Mouse (Mus musculus): ENCODE measurements around the gene Ankrd44. TPM values are rescaled to one million over a fixed set of nuclear protein-coding genes. Genes with fewer than 3 reads are reported as not detected.

The Ankrd44 gene
- polyA plus RNA-seq, 1 experiment from 2014 or later = 6.3 TPM

DNA sequence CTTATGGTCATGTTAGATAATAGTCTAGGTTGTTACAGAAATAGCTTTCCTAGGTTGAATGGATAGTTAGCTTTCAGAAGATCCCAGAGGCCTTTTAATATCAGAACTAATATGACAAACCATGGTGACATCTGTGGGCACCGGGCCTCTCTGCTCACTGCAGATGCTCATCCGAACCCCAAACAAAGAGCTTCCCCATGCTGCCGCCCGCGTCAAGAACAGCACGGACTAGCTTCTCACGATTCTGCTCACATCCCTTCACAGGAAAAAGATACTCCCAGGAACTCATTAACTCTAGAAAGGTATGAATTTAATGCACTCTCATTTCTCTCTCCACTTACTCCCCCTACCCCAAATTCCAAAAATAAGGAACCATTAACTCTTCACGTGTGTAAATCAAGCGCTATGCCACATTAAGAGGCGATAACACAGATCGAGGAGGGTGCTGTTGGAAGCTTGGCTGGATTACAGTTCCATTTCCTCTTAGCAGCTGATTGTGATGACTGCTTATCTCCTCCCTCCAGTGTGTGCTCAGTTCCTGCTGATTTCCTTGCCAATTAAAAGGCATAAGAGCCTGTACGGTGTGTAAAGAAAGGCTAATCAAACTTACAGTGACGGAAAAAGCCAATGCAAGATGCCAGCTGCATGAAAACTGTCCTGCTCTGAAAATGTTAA lies 235.8 kb downstream of the Ankrd44 start:
- Histone ChIP-seq H3K4me1 (peaks cover 21% of the 10 kb centered on the region), H3K27ac (replicated peaks) (peak overlapping the region; percentile 51), H3K36me3 (0 out of 2 replicates have a peak, but pooled peaks cover 8% of the 10 kb centered on the region), H3K9ac (no peak overlapping the region), H3K27me3 (replicated peaks) (no peaks in the 10 kb centered on the region), H3K4me3 (peak overlapping the region; percentile 20), H3K4me2 (peak overlapping the region; percentile 60), H3K9me3 (no peaks in the 10 kb centered on the region)
- ATAC-seq (ENCODE audit: extremely low read depth, insufficient number of reproducible peaks, low FRiP score, low TSS enrichment) = no peak
- WGBS = 24% methylated on average over 13 of the region's 13 CpGs

DNA sequence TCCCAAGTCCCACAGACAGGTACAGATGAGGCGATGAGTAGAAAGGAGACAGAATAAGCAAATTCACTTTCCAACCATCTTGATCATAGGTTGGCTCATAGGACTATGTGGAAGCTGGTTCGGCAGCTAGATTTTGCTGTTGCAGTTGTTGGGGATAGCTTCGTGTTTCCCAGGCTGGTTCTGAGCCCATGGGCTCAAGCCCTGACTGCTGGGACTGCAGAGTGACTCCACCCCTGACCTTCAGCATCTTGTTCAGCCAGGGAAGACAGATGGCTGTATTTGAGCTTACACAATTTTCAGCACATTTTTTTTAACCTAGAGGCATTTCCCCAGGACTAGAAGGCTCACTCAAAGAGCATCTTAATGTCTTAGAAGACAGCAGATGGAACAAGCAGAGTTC lies 237.7 kb downstream of the Ankrd44 start:
- H3K9ac ChIP-seq = no peak overlapping the region
- 0 out of 2 replicates have a peak, but pooled peaks cover 11% of the 10 kb centered on the region for H3K36me3 ChIP-seq
- H3K27me3 ChIP-seq (replicated peaks) = no peaks in the 10 kb centered on the region
- no peaks in the 10 kb centered on the region for H3K9me3 ChIP-seq
- no peak overlapping the region for H3K27ac ChIP-seq (replicated peaks)
- H3K4me2 ChIP-seq = no peak overlapping the region
- WGBS = 83% methylated on average over 3 of the region's 3 CpGs
- peaks cover 20% of the 10 kb centered on the region for H3K4me1 ChIP-seq
- no peak overlapping the region for H3K4me3 ChIP-seq
- ATAC-seq (ENCODE audit: extremely low read depth, insufficient number of reproducible peaks, low FRiP score, low TSS enrichment) = no peak

DNA sequence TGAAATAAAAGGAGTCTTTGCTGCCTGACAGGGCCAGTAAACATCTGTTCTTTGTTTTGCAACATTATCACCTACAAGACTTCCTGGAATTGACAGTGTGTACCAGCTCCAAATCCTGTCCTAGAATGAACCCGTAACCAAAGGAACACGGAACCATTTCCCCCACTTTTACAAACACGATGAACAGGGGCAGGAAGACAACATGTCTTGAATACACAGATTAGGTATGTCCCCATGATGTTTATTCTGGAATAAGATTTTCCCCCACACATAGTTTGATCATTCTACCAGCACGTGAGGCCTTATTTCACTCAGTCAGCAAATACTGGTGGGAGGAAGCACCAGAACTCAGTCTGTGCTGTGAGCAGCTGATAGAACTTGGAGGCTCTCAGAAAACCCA lies 241.9 kb downstream of the Ankrd44 start:
- WGBS = 58% methylated on average over 4 of the region's 4 CpGs
- H3K4me2 ChIP-seq = no peak overlapping the region
- H3K27me3 ChIP-seq (replicated peaks) = no peaks in the 10 kb centered on the region
- H3K4me3 ChIP-seq = no peak overlapping the region
- ATAC-seq (ENCODE audit: extremely low read depth, insufficient number of reproducible peaks, low FRiP score, low TSS enrichment) = no peak
- H3K4me1 ChIP-seq = peaks cover 4% of the 10 kb centered on the region; the same call in 1 of the 2 replicates
- H3K9ac ChIP-seq = no peak overlapping the region
- H3K9me3 ChIP-seq = no peaks in the 10 kb centered on the region
- H3K27ac ChIP-seq (replicated peaks) = peak overlapping the region; percentile 43
- peaks cover 13% of the 10 kb centered on the region; the same call in 1 of the 2 replicates for H3K36me3 ChIP-seq

DNA sequence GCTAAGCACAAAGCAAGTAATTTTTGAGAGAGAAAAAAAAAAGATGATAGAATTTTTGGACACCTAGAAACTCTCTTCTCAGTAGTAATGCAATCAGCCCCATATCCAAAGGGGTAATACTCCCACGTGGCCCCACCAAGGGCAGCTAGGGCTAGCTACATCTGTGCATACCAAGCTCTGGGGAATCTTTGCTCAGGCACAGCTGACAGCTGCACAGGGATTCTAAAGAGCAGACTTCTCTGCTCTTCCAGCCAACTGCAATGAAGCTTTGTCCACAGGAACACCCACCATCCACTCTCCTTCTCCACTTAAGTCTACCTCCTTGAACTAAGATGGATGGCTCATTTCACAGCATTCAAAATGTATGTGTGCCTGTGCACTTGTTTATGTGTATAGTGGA lies 246.6 kb downstream of the Ankrd44 start:
- 62% methylated on average over 1 of the region's 1 CpGs for WGBS
- no peak for ATAC-seq (ENCODE audit: extremely low read depth, insufficient number of reproducible peaks, low FRiP score, low TSS enrichment)

DNA sequence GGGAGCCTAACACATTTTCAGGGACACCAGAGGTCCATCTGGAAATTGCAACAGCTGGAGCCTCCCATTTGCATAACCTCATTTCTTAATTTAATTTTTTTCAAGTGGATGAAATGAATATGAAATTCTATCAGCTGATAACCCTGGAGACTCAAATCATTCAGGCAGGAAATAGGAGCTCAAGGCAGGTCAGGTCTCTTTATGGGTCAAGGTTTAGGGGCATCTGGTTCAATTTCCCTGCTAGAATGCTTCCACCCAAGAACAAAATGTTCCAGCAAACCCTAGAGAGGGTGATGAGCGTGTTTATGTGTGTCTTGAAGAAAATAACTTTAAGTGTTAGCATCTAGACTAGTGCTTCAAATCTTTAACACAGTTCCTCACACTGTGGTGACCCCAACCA lies 248.2 kb downstream of the Ankrd44 start:
- no peaks in the 10 kb centered on the region for H3K27me3 ChIP-seq (replicated peaks)
- no peak overlapping the region for H3K9ac ChIP-seq
- H3K27ac ChIP-seq (replicated peaks) = no peak overlapping the region
- peaks cover 6% of the 10 kb centered on the region for H3K36me3 ChIP-seq
- H3K4me1 ChIP-seq = no peaks in the 10 kb centered on the region
- H3K4me3 ChIP-seq = no peak overlapping the region
- no peak for ATAC-seq (ENCODE audit: extremely low read depth, insufficient number of reproducible peaks, low FRiP score, low TSS enrichment)
- no peaks in the 10 kb centered on the region for H3K9me3 ChIP-seq
- WGBS = 79% methylated on average over 1 of the region's 1 CpGs
- no peak overlapping the region for H3K4me2 ChIP-seq

More for the DNA sequence above, 246.6 kb downstream of the Ankrd44 start:
- H3K36me3 ChIP-seq = peaks cover 6% of the 10 kb centered on the region
- H3K4me1 ChIP-seq = peaks cover under 1% of the 10 kb centered on the region; the same call in 1 of the 2 replicates
- H3K9me3 ChIP-seq = no peaks in the 10 kb centered on the region
- H3K9ac ChIP-seq = no peak overlapping the region
- no peak overlapping the region for H3K27ac ChIP-seq (replicated peaks)
- H3K27me3 ChIP-seq (replicated peaks) = no peaks in the 10 kb centered on the region
- H3K4me2 ChIP-seq = no peak overlapping the region
- H3K4me3 ChIP-seq = no peak overlapping the region

DNA sequence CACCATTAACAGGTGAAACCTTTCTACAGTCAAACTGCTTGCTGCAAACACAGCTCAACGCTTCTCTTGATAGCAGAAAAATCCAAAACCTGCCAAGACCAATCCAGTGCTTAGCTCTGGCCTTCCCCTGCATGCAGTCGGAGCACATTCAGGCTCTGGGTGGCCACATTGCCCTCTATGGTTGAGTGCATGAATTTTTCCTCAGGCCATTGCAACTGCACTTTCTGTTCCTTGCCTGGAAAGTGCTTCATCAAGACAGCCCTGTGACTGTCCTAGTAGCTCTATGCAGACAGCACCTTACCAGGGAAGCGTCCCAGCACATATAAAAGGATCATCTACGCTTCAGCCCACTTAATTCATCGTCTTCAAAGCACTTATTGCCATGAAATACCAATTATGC lies 250.7 kb downstream of the Ankrd44 start:
- ATAC-seq (ENCODE audit: extremely low read depth, insufficient number of reproducible peaks, low FRiP score, low TSS enrichment) = no peak
- H3K9me3 ChIP-seq = no peaks in the 10 kb centered on the region
- no peaks in the 10 kb centered on the region for H3K27me3 ChIP-seq (replicated peaks)
- no peak overlapping the region for H3K27ac ChIP-seq (replicated peaks)
- H3K4me1 ChIP-seq = no peaks in the 10 kb centered on the region
- H3K36me3 ChIP-seq = peaks cover 6% of the 10 kb centered on the region
- no peak overlapping the region for H3K4me3 ChIP-seq
- WGBS = 69% methylated on average over 5 of the region's 5 CpGs
- H3K9ac ChIP-seq = no peak overlapping the region
- H3K4me2 ChIP-seq = no peak overlapping the region

DNA sequence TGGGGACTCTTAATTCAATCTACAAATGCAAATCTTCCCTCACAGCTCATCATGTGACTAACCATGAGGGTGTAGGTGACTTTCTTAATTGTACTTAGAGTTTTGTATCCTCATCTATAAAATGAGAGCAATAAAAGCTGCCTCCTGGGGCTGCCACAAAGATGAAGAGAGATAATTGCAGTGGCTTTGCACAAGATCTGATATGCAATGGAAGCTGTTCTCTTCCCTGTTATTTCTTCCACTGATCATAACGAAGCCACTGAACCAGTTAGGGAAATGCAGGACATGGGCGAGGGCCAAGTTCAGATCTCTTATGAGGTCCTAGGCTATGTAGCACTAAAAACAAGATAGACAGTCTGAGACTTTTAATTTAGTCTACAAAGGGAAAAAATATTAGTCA lies 258.2 kb downstream of the Ankrd44 start:
- Histone ChIP-seq H3K9ac (no peak overlapping the region), H3K4me1 (no peaks in the 10 kb centered on the region), H3K9me3 (no peaks in the 10 kb centered on the region), H3K4me3 (no peak overlapping the region), H3K36me3 (peaks cover 1% of the 10 kb centered on the region; the same call in 1 of the 2 replicates), H3K4me2 (no peak overlapping the region), H3K27me3 (replicated peaks) (no peaks in the 10 kb centered on the region), H3K27ac (replicated peaks) (no peak overlapping the region)
- WGBS = 62% methylated on average over 2 of the region's 2 CpGs
- ATAC-seq (ENCODE audit: extremely low read depth, insufficient number of reproducible peaks, low FRiP score, low TSS enrichment) = no peak

DNA sequence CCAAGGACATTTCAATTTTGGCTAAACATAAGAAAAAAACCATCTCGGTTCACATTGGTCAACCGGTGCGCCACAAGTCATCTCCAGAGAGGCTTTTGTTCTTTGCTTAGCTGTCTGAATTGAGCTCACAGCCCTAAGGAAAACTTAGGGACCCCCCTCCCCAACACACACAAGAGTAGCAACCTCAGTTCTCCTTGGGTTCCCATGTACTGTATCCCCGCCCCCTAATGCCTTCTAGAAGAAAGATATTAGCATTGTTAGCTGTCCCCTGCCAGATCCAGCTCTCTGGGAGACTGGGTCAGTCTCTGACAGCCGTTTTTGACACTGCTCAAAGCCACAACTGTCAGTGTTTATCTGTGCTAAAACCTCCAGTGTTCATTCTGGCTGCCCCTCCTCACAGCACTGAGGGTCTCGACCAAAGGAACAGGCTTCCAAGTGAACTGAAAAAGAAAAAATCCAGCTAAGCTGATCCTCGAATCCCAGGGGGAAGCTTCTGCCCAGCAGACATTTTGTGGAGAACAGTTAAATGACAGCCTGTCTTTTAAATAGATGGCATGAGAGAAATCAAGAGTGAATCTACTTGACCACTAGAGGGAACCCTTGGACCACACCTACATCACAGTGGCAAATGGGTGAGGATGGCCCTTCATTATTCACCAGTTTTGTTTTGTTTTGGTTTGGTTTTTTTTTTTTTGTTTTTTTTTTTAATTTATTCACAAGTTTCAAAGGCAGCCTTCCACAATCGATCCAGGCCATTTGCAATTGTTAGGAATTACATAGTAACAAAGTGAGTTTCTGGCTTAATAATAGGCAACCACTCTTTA lies 260.4 kb downstream of the Ankrd44 start:
- no peaks in the 10 kb centered on the region for H3K4me1 ChIP-seq
- 53% methylated on average over 8 of the region's 8 CpGs for WGBS

DNA sequence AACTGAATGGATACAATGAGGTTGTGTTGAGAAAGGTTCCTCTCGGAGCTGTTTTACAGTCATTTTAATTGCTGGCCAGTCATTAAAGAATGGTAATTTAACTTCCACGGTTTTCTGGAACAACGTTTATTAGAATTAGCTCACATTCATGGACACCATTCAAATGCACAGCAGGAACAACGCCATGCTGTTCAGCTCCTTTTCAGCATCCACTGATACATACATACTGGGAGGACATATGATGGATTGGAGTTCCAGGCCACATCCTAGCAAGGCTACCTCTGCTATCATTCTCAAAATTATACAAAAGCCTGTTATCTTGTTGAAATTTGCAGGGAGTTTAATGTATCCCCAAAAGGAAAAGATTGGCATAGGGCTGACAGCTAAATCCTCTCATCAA lies 261.1 kb downstream of the Ankrd44 start:
- Histone ChIP-seq H3K9me3 (no peaks in the 10 kb centered on the region), H3K4me3 (no peak overlapping the region), H3K36me3 (peaks cover 22% of the 10 kb centered on the region), H3K27me3 (replicated peaks) (no peaks in the 10 kb centered on the region), H3K9ac (no peak overlapping the region), H3K4me2 (no peak overlapping the region), H3K4me1 (no peaks in the 10 kb centered on the region), H3K27ac (replicated peaks) (no peak overlapping the region)
- ATAC-seq (ENCODE audit: extremely low read depth, insufficient number of reproducible peaks, low FRiP score, low TSS enrichment) = no peak
- whole genome bisulfite sequencing = 85% methylated on average over 4 of the region's 4 CpGs

More for the DNA sequence above, 260.4 kb downstream of the Ankrd44 start:
- no peak overlapping the region for H3K27ac ChIP-seq (replicated peaks)
- no peak overlapping the region for H3K4me3 ChIP-seq
- H3K36me3 ChIP-seq = peaks cover 18% of the 10 kb centered on the region
- ATAC-seq (ENCODE audit: extremely low read depth, insufficient number of reproducible peaks, low FRiP score, low TSS enrichment) = no peak
- H3K9ac ChIP-seq = no peak overlapping the region
- H3K4me2 ChIP-seq = no peak overlapping the region
- H3K9me3 ChIP-seq = no peaks in the 10 kb centered on the region
- no peaks in the 10 kb centered on the region for H3K27me3 ChIP-seq (replicated peaks)

DNA sequence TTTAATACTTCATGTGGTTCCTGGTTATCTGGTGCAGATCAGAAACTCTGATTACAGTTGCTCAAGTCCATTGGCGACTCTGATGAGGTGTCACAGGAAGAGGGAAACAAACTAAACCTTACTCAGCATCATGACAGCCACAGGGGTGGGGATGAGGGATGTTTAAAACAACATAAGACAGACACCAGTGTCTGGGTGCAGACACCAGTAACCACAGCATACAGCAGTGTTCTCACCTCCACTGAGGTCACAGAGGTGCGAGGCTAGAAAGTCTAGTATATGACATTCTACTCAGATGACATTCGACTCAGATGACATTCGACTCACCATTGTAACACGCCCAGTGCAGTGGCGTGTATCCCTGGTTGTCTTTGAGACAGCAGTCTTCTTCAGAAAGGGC lies 265.5 kb downstream of the Ankrd44 start:
- Histone ChIP-seq H3K27me3 (replicated peaks) (no peaks in the 10 kb centered on the region), H3K4me3 (no peak overlapping the region), H3K4me1 (no peaks in the 10 kb centered on the region), H3K4me2 (no peak overlapping the region), H3K9ac (no peak overlapping the region), H3K36me3 (peaks cover 39% of the 10 kb centered on the region), H3K27ac (replicated peaks) (no peak overlapping the region), H3K9me3 (no peaks in the 10 kb centered on the region)
- 72% methylated on average over 6 of the region's 6 CpGs for WGBS
- ATAC-seq (ENCODE audit: extremely low read depth, insufficient number of reproducible peaks, low FRiP score, low TSS enrichment) = no peak

DNA sequence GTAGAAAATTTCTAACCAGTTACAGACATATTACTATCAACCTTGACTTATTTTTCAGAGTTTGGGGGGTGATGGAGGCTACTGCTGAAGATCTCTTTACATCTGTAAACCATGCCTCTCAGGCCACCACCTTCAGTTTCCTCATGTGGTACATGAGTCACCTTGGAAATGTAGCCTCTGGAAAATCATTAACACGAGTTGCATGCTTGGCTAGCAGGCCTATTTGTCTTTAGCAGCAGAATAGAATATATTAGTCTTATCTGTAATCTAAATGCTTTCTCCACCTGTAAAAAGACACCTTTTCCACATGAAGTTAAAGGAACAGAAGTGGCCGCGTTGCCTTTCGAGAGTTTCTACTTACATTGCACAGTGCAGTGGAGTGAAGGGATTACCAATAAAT lies 267.6 kb downstream of the Ankrd44 start:
- Histone ChIP-seq H3K27ac (replicated peaks) (no peak overlapping the region), H3K36me3 (peaks cover 50% of the 10 kb centered on the region), H3K9me3 (no peaks in the 10 kb centered on the region), H3K4me3 (no peak overlapping the region), H3K9ac (no peak overlapping the region), H3K4me2 (no peak overlapping the region), H3K4me1 (no peaks in the 10 kb centered on the region), H3K27me3 (replicated peaks) (no peaks in the 10 kb centered on the region)
- no peak for ATAC-seq (ENCODE audit: extremely low read depth, insufficient number of reproducible peaks, low FRiP score, low TSS enrichment)
- 89% methylated on average over 4 of the region's 4 CpGs for WGBS
